Mouse (Mus musculus): ENCODE data around the gene Elavl2. TPM values are rescaled to one million over a fixed set of nuclear protein-coding genes. Genes with fewer than 3 reads are reported as not detected.
"Not testable (repeated sequence)": the region's sequence is repeated elsewhere in the genome, so short reads cannot be mapped to it uniquely, and the experiment has no call there.

Gene Elavl2
- total RNA-seq, 2 experiments from 2014 or later, result 1.1 to 1.6 TPM

- intact Hi-C loops (cut with DNase I), result no loop called here
- DNase-seq, result no peak
These were observed 47.4 kb downstream of the Elavl2 start for GRCm38 (mm10) chr4:91353138-91353537.

GRCm38 (mm10) chr4:91349579-91349978 is 51.0 kb downstream of the Elavl2 start:
- intact Hi-C loops (cut with DNase I), result no loop called here
- no peak for DNase-seq

- no peak for DNase-seq
- intact Hi-C loops (cut with DNase I), result no loop called here
These were observed 66.4 kb downstream of the Elavl2 start for GRCm38 (mm10) chr4:91334177-91334576.

- no peak for DNase-seq
- intact Hi-C loops (cut with DNase I), result no loop called here
These were observed 89.8 kb downstream of the Elavl2 start for GRCm38 (mm10) chr4:91310801-91311200.

GRCm38 (mm10) chr4:91297706-91298105 is 102.9 kb downstream of the Elavl2 start:
- no peak for DNase-seq
- intact Hi-C loops (cut with DNase I), result no loop called here

GRCm38 (mm10) chr4:91295317-91295716 is 105.3 kb downstream of the Elavl2 start:
- intact Hi-C loops (cut with DNase I), result no loop called here
- DNase-seq, result no peak

- intact Hi-C loops (cut with DNase I), result no loop called here
- DNase-seq, result no peak
These were observed 109.1 kb downstream of the Elavl2 start for GRCm38 (mm10) chr4:91291526-91291925.

GRCm38 (mm10) chr4:91290373-91290772 is 110.2 kb downstream of the Elavl2 start:
- intact Hi-C loops (cut with DNase I), result no loop called here
- no peak for DNase-seq

- DNase-seq, result no peak
- intact Hi-C loops (cut with DNase I), result no loop called here
These were observed 111.4 kb downstream of the Elavl2 start for GRCm38 (mm10) chr4:91289151-91289550.

- intact Hi-C loops (cut with DNase I), result no loop called here
- DNase-seq, result no peak
These were observed 132.2 kb downstream of the Elavl2 start for GRCm38 (mm10) chr4:91268390-91268789.

GRCm38 (mm10) chr4:91263733-91264440 is 136.7 kb downstream of the Elavl2 start:
- DNase-seq, result no peak
- intact Hi-C loops (cut with DNase I), result no loop called here

- intact Hi-C loops (cut with DNase I), result no loop called here
- DNase-seq, result no peak
These were observed 137.7 kb downstream of the Elavl2 start for GRCm38 (mm10) chr4:91262839-91263238.

- intact Hi-C loops (cut with DNase I), result no loop called here
- no peak for DNase-seq
These were observed 140.0 kb downstream of the Elavl2 start for GRCm38 (mm10) chr4:91260622-91261021.

- intact Hi-C loops (cut with DNase I), result no loop called here
- no peak for DNase-seq
These were observed 151.9 kb downstream of the Elavl2 start for GRCm38 (mm10) chr4:91248650-91249049.

GRCm38 (mm10) chr4:91245136-91245535 is 155.4 kb downstream of the Elavl2 start:
- intact Hi-C loops (cut with DNase I); DNase-seq: not testable (repeated sequence)

- intact Hi-C loops (cut with DNase I), result no loop called here
These were observed 156.0 kb downstream of the Elavl2 start for GRCm38 (mm10) chr4:91244554-91244953.

GRCm38 (mm10) chr4:91243896-91244295 is 156.7 kb downstream of the Elavl2 start:
- intact Hi-C loops (cut with DNase I), result no loop called here
- DNase-seq, result no peak

More at GRCm38 (mm10) chr4:91244554-91244953, 156.0 kb downstream of the Elavl2 start:
- DNase-seq, result no peak

- DNase-seq, result no peak
- intact Hi-C loops (cut with DNase I), result no loop called here
These were observed 161.7 kb downstream of the Elavl2 start for GRCm38 (mm10) chr4:91238739-91239485.

- intact Hi-C loops (cut with DNase I), result no loop called here
- no peak for DNase-seq
These were observed 163.6 kb downstream of the Elavl2 start for GRCm38 (mm10) chr4:91236976-91237375.

- intact Hi-C loops (cut with DNase I), result no loop called here
- DNase-seq, result no peak
These were observed 165.6 kb downstream of the Elavl2 start for GRCm38 (mm10) chr4:91234941-91235340.

- DNase-seq, result no peak
- intact Hi-C loops (cut with DNase I), result no loop called here
These were observed 167.0 kb downstream of the Elavl2 start for GRCm38 (mm10) chr4:91233599-91233998.

GRCm38 (mm10) chr4:91230439-91230863 is 170.1 kb downstream of the Elavl2 start:
- DNase-seq, result no peak
- intact Hi-C loops (cut with DNase I), result no loop called here
